Mouse (Mus musculus) midbrain, embryonic 13.5 days (tissue): ENCODE measurements at regions not wholly inside any gene's neighbourhood (a gene's known extent, or its start where the extent isn't known, plus 50 kb on each side); places are given as distances from the start of the nearest gene placed in this dataset.
"Not testable (repeated sequence)": the region's sequence is repeated elsewhere in the genome, so short reads cannot be mapped to it uniquely, and the experiment has no call there.

Source experiments
- ATAC-seq: fragments of 200-750 bp; cut with Nextera tagmentation; 2 replicates; pipeline ENCODE4 v1.8.0; 2017; ENCODE audit warnings: mild to moderate bottlenecking, moderate TSS enrichment, moderate library complexity
- H3K27ac ChIP-seq: fragments of 300-500 bp; sonication (generic); 2 replicates; pipeline ENCODE4 v1.5.1; 2015; ENCODE audit warnings: inconsistent platforms, mild to moderate bottlenecking, moderate library complexity
- H3K27me3 ChIP-seq: fragments of 300-500 bp; sonication (generic); 2 replicates; pipeline ENCODE4 v1.6.1; 2015; ENCODE audit warnings: mild to moderate bottlenecking, inconsistent platforms
- H3K36me3 ChIP-seq: fragments of 300-500 bp; sonication (generic); 2 replicates; pipeline ENCODE4 v1.6.1; 2015; ENCODE audit warnings: mild to moderate bottlenecking, inconsistent platforms
- H3K4me1 ChIP-seq: fragments of 300-500 bp; sonication (generic); replicated peaks from 2 replicates; pipeline ENCODE4 v1.6.1; 2015; ENCODE audit warnings: inconsistent platforms
- H3K4me2 ChIP-seq: fragments of 300-500 bp; sonication (generic); replicated peaks from 2 replicates; pipeline ENCODE4 v1.6.1; 2015; ENCODE audit warnings: moderate library complexity, mild to moderate bottlenecking, inconsistent platforms
- H3K4me3 ChIP-seq: fragments of 300-500 bp; sonication (generic); replicated peaks from 2 replicates; pipeline ENCODE4 v1.5.1; 2015; ENCODE audit warnings: mild to moderate bottlenecking, inconsistent platforms
- H3K9ac ChIP-seq: fragments of 300-500 bp; sonication (generic); replicated peaks from 2 replicates; pipeline ENCODE4 v1.6.1; 2015; ENCODE audit warnings: mild to moderate bottlenecking, inconsistent platforms
- H3K9me3 ChIP-seq: fragments of 300-500 bp; sonication (generic); 2 replicates; pipeline ENCODE4 v1.6.1; 2016; ENCODE audit warnings: mild to moderate bottlenecking, inconsistent platforms
- WGBS: fragments of 180-500 bp; shearing (Covaris S2); methylation state at CpG from one replicate; pipeline ENCODE4 v1.1.7; 2015; 5-methylcytosine and 5-hydroxymethylcytosine counted together

GRCm38 (mm10) chr15:90798056-90798455, 118.8 kb upstream of the Cpne8 start:
- Histone ChIP-seq H3K9me3 (no peaks in the 10 kb centered on the region), H3K27ac (no peak overlapping the region), H3K4me3 (no peak overlapping the region), H3K4me1 (no peaks in the 10 kb centered on the region), H3K36me3 (no peaks in the 10 kb centered on the region), H3K27me3 (no peaks in the 10 kb centered on the region), H3K9ac (no peak overlapping the region), H3K4me2 (no peak overlapping the region)
- WGBS = 67% methylated on average over 8 of the region's 8 CpGs
- no peak for ATAC-seq

GRCm38 (mm10) chr15:90789941-90790340, 110.7 kb upstream of the Cpne8 start:
- Histone ChIP-seq H3K4me1 (no peaks in the 10 kb centered on the region), H3K27me3 (no peaks in the 10 kb centered on the region), H3K9ac (no peak overlapping the region), H3K9me3 (no peaks in the 10 kb centered on the region), H3K36me3 (no peaks in the 10 kb centered on the region), H3K4me3 (no peak overlapping the region), H3K27ac (no peak overlapping the region), H3K4me2 (no peak overlapping the region)
- no peak for ATAC-seq
- 72% methylated on average over 5 of the region's 5 CpGs for WGBS

- ATAC-seq = no peak
- H3K27ac ChIP-seq = no peak overlapping the region
- H3K36me3 ChIP-seq = no peaks in the 10 kb centered on the region
- H3K4me1 ChIP-seq = no peaks in the 10 kb centered on the region
- no peaks in the 10 kb centered on the region for H3K9me3 ChIP-seq
- H3K4me3 ChIP-seq = no peak overlapping the region
- no peaks in the 10 kb centered on the region for H3K27me3 ChIP-seq
- WGBS = 84% methylated on average over 5 of the region's 5 CpGs
- no peak overlapping the region for H3K9ac ChIP-seq
- H3K4me2 ChIP-seq = no peak overlapping the region
Measured at GRCm38 (mm10) chr15:90784741-90785140, 105.5 kb upstream of the Cpne8 start.

- Histone ChIP-seq H3K9ac (no peak overlapping the region), H3K9me3 (peaks cover 4% of the 10 kb centered on the region; the same call in 1 of the 2 replicates), H3K4me1 (peaks cover 3% of the 10 kb centered on the region; the same call in 1 of the 2 replicates), H3K27ac (no peak overlapping the region), H3K36me3 (no peaks in the 10 kb centered on the region), H3K27me3 (no peaks in the 10 kb centered on the region), H3K4me2 (no peak overlapping the region), H3K4me3 (no peak overlapping the region)
- ATAC-seq = no peak
- 67% methylated on average over 5 of the region's 5 CpGs for WGBS
Measured at GRCm38 (mm10) chr15:90767521-90767920, 88.3 kb upstream of the Cpne8 start.

GRCm38 (mm10) chr15:90764501-90764900, 85.3 kb upstream of the Cpne8 start:
- not testable (repeated sequence) for H3K9me3 ChIP-seq, H3K9ac ChIP-seq, H3K27me3 ChIP-seq, H3K4me3 ChIP-seq, ATAC-seq, H3K4me2 ChIP-seq, H3K27ac ChIP-seq, H3K4me1 ChIP-seq, H3K36me3 ChIP-seq
- 95% methylated on average over 8 of the region's 17 CpGs for WGBS

GRCm38 (mm10) chr15:90733891-90734290, 54.7 kb upstream of the Cpne8 start:
- no peak overlapping the region for H3K4me2 ChIP-seq
- H3K9ac ChIP-seq = no peak overlapping the region
- no peaks in the 10 kb centered on the region for H3K4me1 ChIP-seq
- H3K27me3 ChIP-seq = no peaks in the 10 kb centered on the region
- no peaks in the 10 kb centered on the region for H3K36me3 ChIP-seq
- no peak overlapping the region for H3K4me3 ChIP-seq
- H3K9me3 ChIP-seq = no peaks in the 10 kb centered on the region
- no peak overlapping the region for H3K27ac ChIP-seq
- ATAC-seq = no peak
- WGBS = 92% methylated on average over 7 of the region's 7 CpGs
